Mouse (Mus musculus) neural tube, embryonic 13.5 days (tissue): Measurements from ENCODE around the gene Layn. TPM values are rescaled to one million over a fixed set of nuclear protein-coding genes. Genes with fewer than 3 reads are reported as not detected.

Experiments
- ATAC-seq: fragments of 200-750 bp; cut with Nextera tagmentation; 2 replicates; pipeline ENCODE4 v1.8.0; 2017; ENCODE audit warnings: low read depth, mild to moderate bottlenecking, moderate TSS enrichment, moderate library complexity
- H3K27ac ChIP-seq: fragments of 300-500 bp; sonication (generic); replicated peaks from 2 replicates; pipeline ENCODE4 v1.5.1; 2015; ENCODE audit warnings: moderate library complexity, mild to moderate bottlenecking, inconsistent platforms
- H3K27me3 ChIP-seq: fragments of 300-500 bp; sonication (generic); 2 replicates; pipeline ENCODE4 v1.6.1; 2015; ENCODE audit warnings: mild to moderate bottlenecking, inconsistent platforms
- H3K36me3 ChIP-seq: fragments of 300-500 bp; sonication (generic); 2 replicates; pipeline ENCODE4 v1.6.1; 2015; ENCODE audit warnings: mild to moderate bottlenecking, inconsistent platforms
- H3K4me1 ChIP-seq: fragments of 300-500 bp; sonication (generic); replicated peaks from 2 replicates; pipeline ENCODE4 v1.6.1; 2015; ENCODE audit warnings: inconsistent platforms
- H3K4me2 ChIP-seq: fragments of 300-500 bp; sonication (generic); 2 replicates; pipeline ENCODE4 v1.6.1; 2015; ENCODE audit warnings: inconsistent platforms, mild to moderate bottlenecking, moderate library complexity
- H3K4me3 ChIP-seq: fragments of 300-500 bp; sonication (generic); 2 replicates; pipeline ENCODE4 v1.5.1; 2015; ENCODE audit warnings: mild to moderate bottlenecking, inconsistent platforms
- H3K9ac ChIP-seq: fragments of 300-500 bp; sonication (generic); 2 replicates; pipeline ENCODE4 v1.6.1; 2015; ENCODE audit warnings: moderate library complexity, mild to moderate bottlenecking, inconsistent platforms
- H3K9me3 ChIP-seq: fragments of 300-500 bp; sonication (generic); 2 replicates; pipeline ENCODE4 v1.6.1; 2016; ENCODE audit warnings: inconsistent platforms
- WGBS: fragments of 180-500 bp; shearing (Covaris S2); methylation state at CpG from one replicate; pipeline ENCODE4 v1.1.7; 2015; 5-methylcytosine and 5-hydroxymethylcytosine counted together
- polyA plus RNA-seq: library from polyadenylated mRNA; unstranded; fragments of >200 nt; fragmentation: Nextera tagmentation; extraction: Ambion mirVana; gene quantifications from 2 replicates; pipeline ENCODE4 v1.2.1, GENCODE M21; 2015

Gene Layn
- polyA plus RNA-seq, 1 experiment from 2014 or later = 2.7 TPM

- Histone ChIP-seq H3K9ac (no peak overlapping the region), H3K27ac (no peak overlapping the region), H3K36me3 (no peaks in the 10 kb centered on the region), H3K4me1 (no peaks in the 10 kb centered on the region), H3K4me2 (no peak overlapping the region), H3K27me3 (no peaks in the 10 kb centered on the region), H3K4me3 (no peak overlapping the region), H3K9me3 (no peaks in the 10 kb centered on the region)
- WGBS = 84% methylated on average over 1 of the region's 1 CpGs
- ATAC-seq = no peak
Measured at GRCm38 (mm10) chr9:51026952-51027351, 49.9 kb downstream of the Layn start.

GRCm38 (mm10) chr9:51021123-51021795 lies 55.6 kb downstream of the Layn start:
- Histone ChIP-seq H3K4me1 (no peaks in the 10 kb centered on the region), H3K4me3 (no peak overlapping the region), H3K9ac (no peak overlapping the region), H3K4me2 (no peak overlapping the region), H3K9me3 (no peaks in the 10 kb centered on the region), H3K36me3 (no peaks in the 10 kb centered on the region), H3K27ac (no peak overlapping the region), H3K27me3 (no peaks in the 10 kb centered on the region)
- ATAC-seq = no peak
- WGBS = 89% methylated on average over 4 of the region's 4 CpGs

GRCm38 (mm10) chr9:51020351-51020750 lies 56.5 kb downstream of the Layn start:
- Histone ChIP-seq H3K4me1 (no peaks in the 10 kb centered on the region), H3K4me3 (no peak overlapping the region), H3K27me3 (no peaks in the 10 kb centered on the region), H3K36me3 (no peaks in the 10 kb centered on the region), H3K4me2 (no peak overlapping the region), H3K9me3 (no peaks in the 10 kb centered on the region), H3K27ac (no peak overlapping the region), H3K9ac (no peak overlapping the region)
- WGBS = 78% methylated on average over 3 of the region's 3 CpGs
- ATAC-seq = no peak

GRCm38 (mm10) chr9:51019670-51020069 lies 57.2 kb downstream of the Layn start:
- ATAC-seq = no peak
- no peaks in the 10 kb centered on the region for H3K4me1 ChIP-seq
- H3K27me3 ChIP-seq = no peaks in the 10 kb centered on the region
- H3K27ac ChIP-seq = no peak overlapping the region
- no peaks in the 10 kb centered on the region for H3K36me3 ChIP-seq
- no peak overlapping the region for H3K4me3 ChIP-seq
- no peak overlapping the region for H3K4me2 ChIP-seq
- 85% methylated on average over 7 of the region's 7 CpGs for WGBS
- H3K9me3 ChIP-seq = no peaks in the 10 kb centered on the region
- no peak overlapping the region for H3K9ac ChIP-seq

GRCm38 (mm10) chr9:51015732-51016131 lies 61.2 kb downstream of the Layn start:
- no peak overlapping the region for H3K4me3 ChIP-seq
- no peaks in the 10 kb centered on the region for H3K9me3 ChIP-seq
- no peaks in the 10 kb centered on the region for H3K4me1 ChIP-seq
- no peaks in the 10 kb centered on the region for H3K36me3 ChIP-seq
- no peak overlapping the region for H3K4me2 ChIP-seq
- H3K27ac ChIP-seq = no peak overlapping the region
- H3K9ac ChIP-seq = no peak overlapping the region
- 0 out of 2 replicates have a peak, but pooled peaks cover 3% of the 10 kb centered on the region for H3K27me3 ChIP-seq
- 55% methylated on average over 4 of the region's 4 CpGs for WGBS
- ATAC-seq = no peak

- WGBS = 91% methylated on average over 1 of the region's 1 CpGs
Measured at GRCm38 (mm10) chr9:51013644-51014043, 63.2 kb downstream of the Layn start.

GRCm38 (mm10) chr9:51009656-51009950 lies 67.3 kb downstream of the Layn start:
- H3K27ac ChIP-seq = no peak overlapping the region
- peaks cover 10% of the 10 kb centered on the region; the same call in 1 of the 2 replicates for H3K27me3 ChIP-seq
- peak overlapping the region; percentile 59 for H3K4me3 ChIP-seq
- H3K9ac ChIP-seq = peak overlapping the region; percentile 91; the same call in 1 of the 2 replicates
- ATAC-seq = 0 out of 2 replicates have a peak, but pooled peaks have one; percentile 3
- H3K4me2 ChIP-seq = peak overlapping the region; percentile 84
- no peaks in the 10 kb centered on the region for H3K9me3 ChIP-seq
- H3K36me3 ChIP-seq = no peaks in the 10 kb centered on the region
- 3% methylated on average over 6 of the region's 6 CpGs for WGBS
- peaks cover 13% of the 10 kb centered on the region for H3K4me1 ChIP-seq

More at GRCm38 (mm10) chr9:51013644-51014043, 63.2 kb downstream of the Layn start:
- H3K4me2 ChIP-seq = no peak overlapping the region
- H3K36me3 ChIP-seq = no peaks in the 10 kb centered on the region
- no peak overlapping the region for H3K9ac ChIP-seq
- H3K27ac ChIP-seq = no peak overlapping the region
- no peak overlapping the region for H3K4me3 ChIP-seq
- no peak for ATAC-seq
- H3K4me1 ChIP-seq = peaks cover 6% of the 10 kb centered on the region; the same call in 1 of the 2 replicates
- H3K9me3 ChIP-seq = no peaks in the 10 kb centered on the region
- peaks cover 10% of the 10 kb centered on the region; the same call in 1 of the 2 replicates for H3K27me3 ChIP-seq

- Histone ChIP-seq H3K4me3 (peak within 1 kb of the TSS; percentile 59), H3K36me3 (no peaks in the 10 kb centered on the region), H3K9me3 (no peaks in the 10 kb centered on the region), H3K4me2 (peak within 1 kb of the TSS; percentile 84), H3K9ac (peak within 1 kb of the TSS; percentile 91), H3K4me1 (peaks cover 13% of the 10 kb centered on the region), H3K27ac (peak within 1 kb of the TSS; percentile 87), H3K27me3 (peaks cover 10% of the 10 kb centered on the region; the same call in 1 of the 2 replicates)
- under 1% methylated on average over 53 of the region's 85 CpGs for WGBS
- peak; percentile 97 for ATAC-seq
Measured at GRCm38 (mm10) chr9:51008841-51009655, 67.8 kb downstream of the Layn start, which contains the start of gene Sik2. Sik2 (minus strand) TSS chr9:51009073.

- peaks cover 13% of the 10 kb centered on the region for H3K4me1 ChIP-seq
- no peaks in the 10 kb centered on the region for H3K36me3 ChIP-seq
- peak; percentile 72 for ATAC-seq
- H3K4me2 ChIP-seq = peak overlapping the region; percentile 84
- H3K27ac ChIP-seq = peak overlapping the region; percentile 87
- peak overlapping the region; percentile 91 for H3K9ac ChIP-seq
- peaks cover 7% of the 10 kb centered on the region; the same call in 1 of the 2 replicates for H3K27me3 ChIP-seq
- no peaks in the 10 kb centered on the region for H3K9me3 ChIP-seq
- peak overlapping the region; percentile 59 for H3K4me3 ChIP-seq
- WGBS = under 1% methylated on average over 62 of the region's 65 CpGs
Measured at GRCm38 (mm10) chr9:51008068-51008840, 68.6 kb downstream of the Layn start.

GRCm38 (mm10) chr9:51007726-51008067 lies 69.2 kb downstream of the Layn start:
- H3K9ac ChIP-seq = peak overlapping the region; percentile 91
- peaks cover 13% of the 10 kb centered on the region for H3K4me1 ChIP-seq
- peak overlapping the region; percentile 84 for H3K4me2 ChIP-seq
- H3K36me3 ChIP-seq = no peaks in the 10 kb centered on the region
- H3K27ac ChIP-seq = peak overlapping the region; percentile 87; the same call in 1 of the 2 replicates
- H3K4me3 ChIP-seq = peak overlapping the region; percentile 59
- H3K9me3 ChIP-seq = no peaks in the 10 kb centered on the region
- WGBS = 12% methylated on average over 10 of the region's 10 CpGs
- peaks cover 7% of the 10 kb centered on the region; the same call in 1 of the 2 replicates for H3K27me3 ChIP-seq
- ATAC-seq = no peak

- H3K4me2 ChIP-seq = peak overlapping the region; percentile 84
- WGBS = 3% methylated on average over 4 of the region's 4 CpGs
- H3K27ac ChIP-seq = no peak overlapping the region
- H3K9ac ChIP-seq = no peak overlapping the region
- no peak overlapping the region for H3K4me3 ChIP-seq
- H3K4me1 ChIP-seq = peaks cover 13% of the 10 kb centered on the region
- peaks cover 7% of the 10 kb centered on the region; the same call in 1 of the 2 replicates for H3K27me3 ChIP-seq
- no peaks in the 10 kb centered on the region for H3K36me3 ChIP-seq
- ATAC-seq = no peak
- no peaks in the 10 kb centered on the region for H3K9me3 ChIP-seq
Measured at GRCm38 (mm10) chr9:51006846-51007245, 70.0 kb downstream of the Layn start.
